Mouse (Mus musculus) macrophage (primary cell): Measurements from ENCODE around the gene Ctnnbip1. TPM values are rescaled to one million over a fixed set of nuclear protein-coding genes. Genes with fewer than 3 reads are reported as not detected.
"Not testable (repeated sequence)": the region's sequence is repeated elsewhere in the genome, so short reads cannot be mapped to it uniquely, and the experiment has no call there.

Source experiments
- H3K27ac ChIP-seq: fragments of 350-480 bp; formaldehyde crosslinking; 2 replicates; pipeline ENCODE4 v1.9.0; 2021
- H3K36me3 ChIP-seq: fragments of 350-480 bp; formaldehyde crosslinking; 2 replicates; pipeline ENCODE4 v1.9.0; 2021; ENCODE audit errors: inconsistent target
- H3K4me3 ChIP-seq: fragments of 350-480 bp; formaldehyde crosslinking; 2 replicates; pipeline ENCODE4 v1.9.0; 2021; ENCODE audit errors: inconsistent target
- H3K79me2 ChIP-seq: fragments of 350-480 bp; formaldehyde crosslinking; 2 replicates; pipeline ENCODE4 v1.9.0; 2021; ENCODE audit errors: inconsistent target
- WGBS: methylation state at CpG from one replicate; pipeline ENCODE4 v1.1.7; 2026; ENCODE audit warnings: inconsistent platforms; ENCODE audit not compliant: missing documents; 5-methylcytosine and 5-hydroxymethylcytosine counted together
- polyA plus RNA-seq: library from polyadenylated mRNA; stranded (reverse); fragments of 250-400 nt; gene quantifications from 3 replicates; pipeline ENCODE4 v1.2.4, GENCODE M21; 2018; ENCODE audit warnings: inconsistent platforms

Gene Ctnnbip1
- polyA plus RNA-seq, 1 experiment from 2014 or later = 7.0 TPM

- WGBS = 82% methylated on average over 4 of the region's 4 CpGs
- no peak overlapping the region for H3K4me3 ChIP-seq
- H3K79me2 ChIP-seq = no peaks in the 10 kb centered on the region
- H3K36me3 ChIP-seq = no peaks in the 10 kb centered on the region
- no peak overlapping the region for H3K27ac ChIP-seq
Observed at GRCm38 (mm10) chr4:149600130-149600529, 82.1 kb downstream of the Ctnnbip1 start.

- no peak overlapping the region for H3K4me3 ChIP-seq
- no peaks in the 10 kb centered on the region for H3K36me3 ChIP-seq
- 68% methylated on average over 3 of the region's 4 CpGs for WGBS
- no peak overlapping the region for H3K27ac ChIP-seq
- no peaks in the 10 kb centered on the region for H3K79me2 ChIP-seq
Observed at GRCm38 (mm10) chr4:149601484-149601883, 83.4 kb downstream of the Ctnnbip1 start.

GRCm38 (mm10) chr4:149602236-149602635 is 84.2 kb downstream of the Ctnnbip1 start:
- H3K27ac ChIP-seq = no peak overlapping the region
- H3K36me3 ChIP-seq = no peaks in the 10 kb centered on the region
- H3K79me2 ChIP-seq = no peaks in the 10 kb centered on the region
- no peak overlapping the region for H3K4me3 ChIP-seq
- 84% methylated on average over 7 of the region's 7 CpGs for WGBS

GRCm38 (mm10) chr4:149603860-149604259 is 85.8 kb downstream of the Ctnnbip1 start:
- WGBS = 30% methylated on average over 1 of the region's 1 CpGs
- Histone ChIP-seq H3K27ac (no peak overlapping the region), H3K36me3 (no peaks in the 10 kb centered on the region), H3K4me3 (no peak overlapping the region), H3K79me2 (no peaks in the 10 kb centered on the region)

- no peak overlapping the region for H3K4me3 ChIP-seq
- no peaks in the 10 kb centered on the region for H3K79me2 ChIP-seq
- H3K36me3 ChIP-seq = no peaks in the 10 kb centered on the region
- no peak overlapping the region for H3K27ac ChIP-seq
- 84% methylated on average over 2 of the region's 3 CpGs for WGBS
Observed at GRCm38 (mm10) chr4:149604518-149604917, 86.5 kb downstream of the Ctnnbip1 start.

GRCm38 (mm10) chr4:149606056-149606455 is 88.0 kb downstream of the Ctnnbip1 start:
- 94% methylated on average over 18 of the region's 18 CpGs for WGBS
- Histone ChIP-seq H3K4me3 (no peak overlapping the region), H3K79me2 (no peaks in the 10 kb centered on the region), H3K36me3 (no peaks in the 10 kb centered on the region), H3K27ac (no peak overlapping the region)

GRCm38 (mm10) chr4:149606766-149607358 is 88.8 kb downstream of the Ctnnbip1 start:
- WGBS = 84% methylated on average over 15 of the region's 15 CpGs
- Histone ChIP-seq H3K4me3 (no peak overlapping the region), H3K27ac (no peak overlapping the region), H3K36me3 (no peaks in the 10 kb centered on the region), H3K79me2 (no peaks in the 10 kb centered on the region)

- no peaks in the 10 kb centered on the region for H3K79me2 ChIP-seq
- 39% methylated on average over 20 of the region's 20 CpGs for WGBS
- no peak overlapping the region for H3K4me3 ChIP-seq
Observed at GRCm38 (mm10) chr4:149607591-149608308, 89.7 kb downstream of the Ctnnbip1 start.

GRCm38 (mm10) chr4:149608309-149608638 is 90.2 kb downstream of the Ctnnbip1 start:
- H3K4me3 ChIP-seq = no peak overlapping the region
- 98% methylated on average over 5 of the region's 6 CpGs for WGBS
- no peak overlapping the region for H3K27ac ChIP-seq
- no peaks in the 10 kb centered on the region for H3K79me2 ChIP-seq
- H3K36me3 ChIP-seq = no peaks in the 10 kb centered on the region

More at GRCm38 (mm10) chr4:149607591-149608308, 89.7 kb downstream of the Ctnnbip1 start:
- Histone ChIP-seq H3K36me3 (no peaks in the 10 kb centered on the region), H3K27ac (no peak overlapping the region)

- no peaks in the 10 kb centered on the region for H3K36me3 ChIP-seq
- no peaks in the 10 kb centered on the region for H3K79me2 ChIP-seq
- H3K27ac ChIP-seq = no peak overlapping the region
- no peak overlapping the region for H3K4me3 ChIP-seq
- WGBS = 91% methylated on average over 7 of the region's 8 CpGs
Observed at GRCm38 (mm10) chr4:149609256-149610025, 91.4 kb downstream of the Ctnnbip1 start.

GRCm38 (mm10) chr4:149611376-149612044 is 93.5 kb downstream of the Ctnnbip1 start:
- no peaks in the 10 kb centered on the region for H3K79me2 ChIP-seq
- no peak overlapping the region for H3K27ac ChIP-seq
- no peaks in the 10 kb centered on the region for H3K36me3 ChIP-seq
- WGBS = 43% methylated on average over 10 of the region's 10 CpGs
- no peak overlapping the region for H3K4me3 ChIP-seq

GRCm38 (mm10) chr4:149613497-149613896 is 95.5 kb downstream of the Ctnnbip1 start:
- not testable (repeated sequence) for H3K4me3 ChIP-seq, H3K27ac ChIP-seq, H3K79me2 ChIP-seq, H3K36me3 ChIP-seq
- WGBS = 71% methylated on average over 3 of the region's 6 CpGs

- WGBS = 98% methylated on average over 3 of the region's 3 CpGs
Observed at GRCm38 (mm10) chr4:149614869-149615268, 96.8 kb downstream of the Ctnnbip1 start.

More at GRCm38 (mm10) chr4:149614869-149615268, 96.8 kb downstream of the Ctnnbip1 start:
- Histone ChIP-seq H3K4me3 (no peak overlapping the region), H3K36me3 (no peaks in the 10 kb centered on the region), H3K27ac (no peak overlapping the region), H3K79me2 (no peaks in the 10 kb centered on the region)
